Mouse (Mus musculus) olfactory bulb, adult 2 months (tissue): Measurements from ENCODE around the gene Prkg1.

Experiments used
- CTCF ChIP-seq: fragments of 200-500 bp; IDR thresholded peaks from 2 replicates; pipeline ENCODE4 v1.5.1; 2012; ENCODE audit warnings: low read depth, mild to moderate bottlenecking, low read length, moderate library complexity; ENCODE audit not compliant: insufficient read depth
- POLR2A ChIP-seq: fragments of 200-500 bp; IDR thresholded peaks from 2 replicates; pipeline ENCODE4 v1.6.1; 2012; ENCODE audit warnings: mild to moderate bottlenecking, low read depth, low read length, moderate library complexity; ENCODE audit not compliant: insufficient read depth

DNA sequence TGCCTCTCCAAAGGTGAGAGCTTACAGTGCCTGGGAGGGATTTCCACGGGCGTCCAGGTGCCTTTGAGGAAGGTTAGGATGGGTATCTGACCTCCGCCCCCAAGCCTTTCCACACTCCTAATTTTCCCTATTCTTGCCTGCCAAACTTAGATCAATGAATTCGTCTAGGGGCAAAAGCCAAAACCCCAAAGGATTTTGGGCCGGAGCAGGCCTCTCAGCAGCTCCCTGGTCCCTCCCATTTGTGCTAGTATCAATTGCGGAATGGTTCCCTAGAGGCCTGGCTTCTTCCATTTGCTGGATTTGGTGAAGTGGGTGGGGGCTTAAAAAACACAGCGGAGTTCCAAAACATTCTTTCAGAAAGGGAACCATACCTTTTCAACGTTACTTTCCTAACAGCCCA, 99.8 kb downstream of the Prkg1 start:
- TF ChIP-seq POLR2A, result no peak; the same call in 1 of the 2 replicates
- TF ChIP-seq CTCF, result no peak
